Mouse (Mus musculus): ENCODE results near the gene Ces1f. TPM values are rescaled to one million over a fixed set of nuclear protein-coding genes. Genes with fewer than 3 reads are reported as not detected.

The Ces1f gene
- total RNA-seq, 2 experiments from 2014 or later = 0.23 to 0.32 TPM

GRCm38 (mm10) chr8:93217375-93217774 lies 62.2 kb downstream of the Ces1f start:
- DNase-seq (ENCODE audit: low spot score in 2 of 2) = no peak

GRCm38 (mm10) chr8:93211091-93211490 lies 68.5 kb downstream of the Ces1f start:
- no peak for DNase-seq (ENCODE audit: low spot score in 2 of 2)

Other genes with a start within 250 kb of the Ces1f start
- gene Ces1a, start 231.6 kb downstream of the Ces1f start, total RNA-seq (2021) = not detected
- not detected for gene Ces1b, start 199.7 kb downstream of the Ces1f start, total RNA-seq (2021)
- gene Ces1c, start 148.5 kb downstream of the Ces1f start, total RNA-seq (2021) = 1 to 10 TPM in 1 of 2 experiments, under 1 TPM in 1; 0.15 to 1.2 TPM
- gene Ces1d, start 81.9 kb downstream of the Ces1f start, total RNA-seq (2021) = 1 to 10 TPM; 1.7 to 1.9 TPM
- under 1 TPM in 1 of 2 experiments, not detected in 1; 0.18 TPM for gene Ces1e, start 50.1 kb downstream of the Ces1f start, total RNA-seq (2021)
- gene Ces1g, start 57.6 kb upstream of the Ces1f start, total RNA-seq (2021) = under 1 TPM in 1 of 2 experiments, not detected in 1; 0.10 TPM
- gene Ces1h, start 100.0 kb upstream of the Ces1f start, total RNA-seq (2021) = not detected

All from gastrocnemius, postnatal 4 days (tissue).